Mouse (Mus musculus) limb, embryonic 15.5 days (tissue): ENCODE results near the gene Aff2. TPM values are rescaled to one million over a fixed set of nuclear protein-coding genes. Genes with fewer than 3 reads are reported as not detected.

Experiments
- ATAC-seq: fragments of 200-750 bp; cut with Nextera tagmentation; 2 replicates; pipeline ENCODE4 v1.8.0; 2017; ENCODE audit warnings: low read depth, moderate TSS enrichment; ENCODE audit not compliant: insufficient number of reproducible peaks, low FRiP score, low TSS enrichment
- H3K27ac ChIP-seq: fragments of 300-500 bp; sonication (generic); 2 replicates; pipeline ENCODE4 v1.5.1; 2015; ENCODE audit warnings: moderate library complexity, mild to moderate bottlenecking, inconsistent platforms
- H3K27me3 ChIP-seq: fragments of 300-500 bp; sonication (generic); 2 replicates; pipeline ENCODE4 v1.6.1; 2015; ENCODE audit warnings: inconsistent platforms
- H3K36me3 ChIP-seq: fragments of 300-500 bp; sonication (generic); 2 replicates; pipeline ENCODE4 v1.6.1; 2015; ENCODE audit warnings: inconsistent platforms
- H3K4me1 ChIP-seq: fragments of 300-500 bp; sonication (generic); 2 replicates; pipeline ENCODE4 v1.6.1; 2015; ENCODE audit warnings: inconsistent platforms
- H3K4me2 ChIP-seq: fragments of 300-500 bp; sonication (generic); 2 replicates; pipeline ENCODE4 v1.6.1; 2015; ENCODE audit warnings: mild to moderate bottlenecking, inconsistent platforms
- H3K4me3 ChIP-seq: fragments of 300-500 bp; sonication (generic); 2 replicates; pipeline ENCODE4 v1.5.1; 2015; ENCODE audit warnings: mild to moderate bottlenecking, inconsistent platforms
- H3K9ac ChIP-seq: fragments of 300-500 bp; sonication (generic); 2 replicates; pipeline ENCODE4 v1.6.1; 2015; ENCODE audit warnings: inconsistent platforms
- H3K9me3 ChIP-seq: fragments of 300-500 bp; sonication (generic); 2 replicates; pipeline ENCODE4 v1.6.1; 2016; ENCODE audit warnings: inconsistent platforms
- WGBS: fragments of 180-500 bp; shearing (Covaris S2); methylation state at CpG from one replicate; pipeline ENCODE4 v1.1.7; 2015; 5-methylcytosine and 5-hydroxymethylcytosine counted together
- polyA plus RNA-seq: library from polyadenylated mRNA; unstranded; fragments of >200 nt; fragmentation: Nextera tagmentation; extraction: Ambion mirVana; gene quantifications from 2 replicates; pipeline ENCODE4 v1.2.1, GENCODE M21; 2015

The Aff2 gene
- 5.8 and 6.4 TPM in 2 replicates for polyA plus RNA-seq

- Histone ChIP-seq H3K36me3 (no peaks in the 10 kb centered on the region), H3K4me3 (peak within 1 kb of the TSS; percentile 62), H3K27me3 (peaks cover 18% of the 10 kb centered on the region; the same call in 1 of the 2 replicates), H3K9me3 (no peaks in the 10 kb centered on the region), H3K4me2 (peak within 1 kb of the TSS; percentile 51), H3K9ac (peak within 1 kb of the TSS; percentile 68), H3K4me1 (peaks cover 4% of the 10 kb centered on the region; the same call in 1 of the 2 replicates), H3K27ac (peak within 1 kb of the TSS; percentile 75)
- ATAC-seq, result 0 out of 2 replicates have a peak, but pooled peaks have one; percentile 69
- WGBS, result 10% methylated on average over 44 of the region's 79 CpGs
Observed at GRCm38 (mm10) chrX:69360238-69361054, at the start of gene Aff2. Gene Aff2, plus strand, starts transcription at chrX:69360294.

GRCm38 (mm10) chrX:69337296-69337695 is 22.8 kb upstream of the Aff2 start:
- H3K36me3 ChIP-seq, result no peaks in the 10 kb centered on the region
- H3K9me3 ChIP-seq, result no peaks in the 10 kb centered on the region
- H3K4me1 ChIP-seq, result no peaks in the 10 kb centered on the region
- H3K9ac ChIP-seq, result no peak overlapping the region
- H3K27ac ChIP-seq, result no peak overlapping the region
- no peak overlapping the region for H3K4me3 ChIP-seq
- no peaks in the 10 kb centered on the region for H3K27me3 ChIP-seq
- H3K4me2 ChIP-seq, result no peak overlapping the region
- no peak for ATAC-seq

- WGBS, result 67% methylated on average over 2 of the region's 2 CpGs
- no peaks in the 10 kb centered on the region for H3K36me3 ChIP-seq
- peaks cover 4% of the 10 kb centered on the region; the same call in 1 of the 2 replicates for H3K4me1 ChIP-seq
- no peak for ATAC-seq
- no peaks in the 10 kb centered on the region for H3K9me3 ChIP-seq
- H3K9ac ChIP-seq, result no peak overlapping the region
- H3K4me3 ChIP-seq, result no peak overlapping the region
- peaks cover 14% of the 10 kb centered on the region; the same call in 1 of the 2 replicates for H3K27me3 ChIP-seq
- H3K27ac ChIP-seq, result no peak overlapping the region
- H3K4me2 ChIP-seq, result no peak overlapping the region
Observed at GRCm38 (mm10) chrX:69355621-69356020, 4.5 kb upstream of the Aff2 start.

GRCm38 (mm10) chrX:69359360-69359759 is 734 bp upstream of the Aff2 start:
- no peak overlapping the region for H3K27ac ChIP-seq
- H3K27me3 ChIP-seq, result peaks cover 18% of the 10 kb centered on the region; the same call in 1 of the 2 replicates
- 22% methylated on average over 5 of the region's 5 CpGs for WGBS
- H3K36me3 ChIP-seq, result no peaks in the 10 kb centered on the region
- H3K4me1 ChIP-seq, result peaks cover 4% of the 10 kb centered on the region; the same call in 1 of the 2 replicates
- no peak for ATAC-seq
- peak overlapping the region; percentile 51 for H3K4me2 ChIP-seq
- no peaks in the 10 kb centered on the region for H3K9me3 ChIP-seq
- H3K4me3 ChIP-seq, result peak overlapping the region; percentile 62
- no peak overlapping the region for H3K9ac ChIP-seq

GRCm38 (mm10) chrX:69359885-69360237 is 233 bp upstream of the Aff2 start:
- H3K4me1 ChIP-seq, result peaks cover 4% of the 10 kb centered on the region; the same call in 1 of the 2 replicates
- WGBS, result 19% methylated on average over 4 of the region's 4 CpGs
- H3K27me3 ChIP-seq, result peaks cover 18% of the 10 kb centered on the region; the same call in 1 of the 2 replicates
- H3K9me3 ChIP-seq, result no peaks in the 10 kb centered on the region
- 0 out of 2 replicates have a peak, but pooled peaks have one; percentile 19 for ATAC-seq
- H3K36me3 ChIP-seq, result no peaks in the 10 kb centered on the region
- H3K4me3 ChIP-seq, result peak overlapping the region; percentile 62
- H3K9ac ChIP-seq, result peak overlapping the region; percentile 68; the same call in 1 of the 2 replicates
- no peak overlapping the region for H3K27ac ChIP-seq
- peak overlapping the region; percentile 51 for H3K4me2 ChIP-seq

GRCm38 (mm10) chrX:69361055-69361558 is 1.0 kb downstream of the Aff2 start:
- peak overlapping the region; percentile 62 for H3K4me3 ChIP-seq
- H3K27me3 ChIP-seq, result peaks cover 18% of the 10 kb centered on the region; the same call in 1 of the 2 replicates
- H3K9ac ChIP-seq, result peak overlapping the region; percentile 68; the same call in 1 of the 2 replicates
- H3K9me3 ChIP-seq, result no peaks in the 10 kb centered on the region
- 21% methylated on average over 10 of the region's 10 CpGs for WGBS
- no peak overlapping the region for H3K27ac ChIP-seq
- no peak for ATAC-seq
- H3K36me3 ChIP-seq, result no peaks in the 10 kb centered on the region
- H3K4me1 ChIP-seq, result peaks cover 4% of the 10 kb centered on the region; the same call in 1 of the 2 replicates
- H3K4me2 ChIP-seq, result peak overlapping the region; percentile 51

GRCm38 (mm10) chrX:69364198-69364597 is 4.1 kb downstream of the Aff2 start:
- Histone ChIP-seq H3K27ac (no peak overlapping the region), H3K27me3 (peaks cover 15% of the 10 kb centered on the region; the same call in 1 of the 2 replicates), H3K9me3 (no peaks in the 10 kb centered on the region), H3K9ac (no peak overlapping the region), H3K36me3 (no peaks in the 10 kb centered on the region), H3K4me2 (no peak overlapping the region), H3K4me1 (peaks cover 4% of the 10 kb centered on the region; the same call in 1 of the 2 replicates), H3K4me3 (no peak overlapping the region)
- no peak for ATAC-seq
- 3% methylated on average over 2 of the region's 2 CpGs for WGBS

GRCm38 (mm10) chrX:69373341-69373740 is 13.2 kb downstream of the Aff2 start:
- Histone ChIP-seq H3K4me2 (no peak overlapping the region), H3K36me3 (no peaks in the 10 kb centered on the region), H3K9me3 (no peaks in the 10 kb centered on the region), H3K9ac (no peak overlapping the region), H3K4me3 (no peak overlapping the region), H3K27me3 (no peaks in the 10 kb centered on the region), H3K27ac (no peak overlapping the region), H3K4me1 (no peaks in the 10 kb centered on the region)
- 25% methylated on average over 2 of the region's 2 CpGs for WGBS
- no peak for ATAC-seq

GRCm38 (mm10) chrX:69389738-69390137 is 29.6 kb downstream of the Aff2 start:
- H3K27ac ChIP-seq, result no peak overlapping the region
- no peak overlapping the region for H3K9ac ChIP-seq
- no peaks in the 10 kb centered on the region for H3K27me3 ChIP-seq
- ATAC-seq, result no peak
- H3K36me3 ChIP-seq, result no peaks in the 10 kb centered on the region
- no peak overlapping the region for H3K4me3 ChIP-seq
- H3K4me1 ChIP-seq, result no peaks in the 10 kb centered on the region
- no peak overlapping the region for H3K4me2 ChIP-seq
- WGBS, result 28% methylated on average over 1 of the region's 1 CpGs
- no peaks in the 10 kb centered on the region for H3K9me3 ChIP-seq

- Histone ChIP-seq H3K9me3 (no peaks in the 10 kb centered on the region), H3K4me2 (no peak overlapping the region), H3K4me3 (no peak overlapping the region), H3K4me1 (no peaks in the 10 kb centered on the region), H3K27me3 (no peaks in the 10 kb centered on the region), H3K36me3 (no peaks in the 10 kb centered on the region), H3K27ac (no peak overlapping the region), H3K9ac (no peak overlapping the region)
- ATAC-seq, result no peak
- WGBS, result 65% methylated on average over 1 of the region's 1 CpGs
Observed at GRCm38 (mm10) chrX:69415043-69415442, 54.9 kb downstream of the Aff2 start.

- no peaks in the 10 kb centered on the region for H3K27me3 ChIP-seq
- no peak overlapping the region for H3K27ac ChIP-seq
- WGBS, result 74% methylated on average over 3 of the region's 3 CpGs
- H3K9me3 ChIP-seq, result no peaks in the 10 kb centered on the region
- H3K36me3 ChIP-seq, result no peaks in the 10 kb centered on the region
- no peak overlapping the region for H3K9ac ChIP-seq
- H3K4me3 ChIP-seq, result no peak overlapping the region
- no peak overlapping the region for H3K4me2 ChIP-seq
- no peak for ATAC-seq
- H3K4me1 ChIP-seq, result no peaks in the 10 kb centered on the region
Observed at GRCm38 (mm10) chrX:69438422-69438821, 78.3 kb downstream of the Aff2 start.

- no peaks in the 10 kb centered on the region for H3K9me3 ChIP-seq
- H3K9ac ChIP-seq, result no peak overlapping the region
- H3K4me1 ChIP-seq, result no peaks in the 10 kb centered on the region
- no peak overlapping the region for H3K4me3 ChIP-seq
- H3K27me3 ChIP-seq, result no peaks in the 10 kb centered on the region
- H3K27ac ChIP-seq, result no peak overlapping the region
- no peak for ATAC-seq
- H3K4me2 ChIP-seq, result no peak overlapping the region
- H3K36me3 ChIP-seq, result no peaks in the 10 kb centered on the region
Observed at GRCm38 (mm10) chrX:69441937-69442336, 81.8 kb downstream of the Aff2 start.
